Mouse (Mus musculus) ES-Bruce4 (cell line): Measurements from ENCODE around the gene Zfp345. TPM values are rescaled to one million over a fixed set of nuclear protein-coding genes. Genes with fewer than 3 reads are reported as not detected.

Experiments used
- polyA plus RNA-seq: library from polyadenylated mRNA; stranded (reverse); fragments of >200 nt; gene quantifications from 2 replicates; pipeline ENCODE4 v1.2.4, GENCODE M21; 2011; ENCODE audit warnings: low read depth; ENCODE audit not compliant: missing spikeins, insufficient read depth, insufficient read length

The Zfp345 gene
- polyA plus RNA-seq, 1 experiment = 7.8 TPM

Other genes with a start within 250 kb of the Zfp345 start
- gene Gm21994, start 229.5 kb downstream of the Zfp345 start, polyA plus RNA-seq = 17.5 and 20.9 TPM in 2 replicates
- 13.8 and 14.8 TPM in 2 replicates for gene Gm14124, start 227.6 kb downstream of the Zfp345 start, polyA plus RNA-seq
- 10.3 and 13.5 TPM in 2 replicates for gene Gm10130, start 161.4 kb downstream of the Zfp345 start, polyA plus RNA-seq
- 7.8 and 9.0 TPM in 2 replicates for gene 3300002I08Rik, start 122.3 kb downstream of the Zfp345 start, polyA plus RNA-seq
- 8.1 TPM in 2 replicates for gene Zfp442, start 33.6 kb downstream of the Zfp345 start, polyA plus RNA-seq
- gene Cst7, start 85.3 kb upstream of the Zfp345 start, polyA plus RNA-seq = not detected in 2 replicates
- 9.0 and 10.0 TPM in 2 replicates for gene Apmap, start 123.5 kb upstream of the Zfp345 start, polyA plus RNA-seq
- gene Acss1, start 183.4 kb upstream of the Zfp345 start, polyA plus RNA-seq = 9.8 and 10.4 TPM in 2 replicates
- 0.57 and 0.58 TPM in 2 replicates for gene Vsx1, start 204.3 kb upstream of the Zfp345 start, polyA plus RNA-seq